Mouse (Mus musculus): ENCODE results near the gene Elp5.
A peak's percentile ranks its signal among the peaks of the same experiment; 100 is the strongest.

Gene Elp5

GRCm38 (mm10) chr11:69990850-69991691, 8.8 kb upstream of the Elp5 start, which contains the start of gene Gabarap:
Gene Gabarap, plus strand, starts transcription at chr11:69991143.
- DNase-seq = peak; percentile 93

- no peak for DNase-seq
Measured at GRCm38 (mm10) chr11:69989949-69990348, 7.6 kb upstream of the Elp5 start.

- no peak for DNase-seq
Measured at GRCm38 (mm10) chr11:69984431-69984830, 2.1 kb upstream of the Elp5 start.

GRCm38 (mm10) chr11:69983377-69983776, 1.1 kb upstream of the Elp5 start:
- DNase-seq = no peak

- no peak for DNase-seq
Measured at GRCm38 (mm10) chr11:69982877-69983276, 560 bp upstream of the Elp5 start.

- DNase-seq = peak; percentile 51
Measured at GRCm38 (mm10) chr11:69981141-69981762, 1.1 kb downstream of the Elp5 start, which contains the start of gene Ctdnep1. Gene Ctdnep1, plus strand, starts transcription at chr11:69981156.

GRCm38 (mm10) chr11:69980196-69981140, 1.8 kb downstream of the Elp5 start:
- DNase-seq = peak; percentile 99

GRCm38 (mm10) chr11:69979827-69980195, 2.5 kb downstream of the Elp5 start:
- DNase-seq = no peak

- DNase-seq = no peak
Measured at GRCm38 (mm10) chr11:69976271-69976670, 6.0 kb downstream of the Elp5 start.

GRCm38 (mm10) chr11:69974907-69975306, 7.4 kb downstream of the Elp5 start:
- DNase-seq = no peak

- no peak for DNase-seq
Measured at GRCm38 (mm10) chr11:69970775-69971174, 11.5 kb downstream of the Elp5 start.

- DNase-seq = no peak
Measured at GRCm38 (mm10) chr11:69970222-69970621, 12.1 kb downstream of the Elp5 start.

GRCm38 (mm10) chr11:69968793-69969192, 13.5 kb downstream of the Elp5 start:
- DNase-seq = no peak

- no peak for DNase-seq
Measured at GRCm38 (mm10) chr11:69966860-69967517, 15.3 kb downstream of the Elp5 start.

GRCm38 (mm10) chr11:69966006-69966859, 16.1 kb downstream of the Elp5 start:
- no peak for DNase-seq

GRCm38 (mm10) chr11:69965271-69966005, 16.9 kb downstream of the Elp5 start:
- DNase-seq = no peak

GRCm38 (mm10) chr11:69964650-69965270, 17.6 kb downstream of the Elp5 start, which contains the start of gene Cldn7:
Gene Cldn7, plus strand, starts transcription at chr11:69964779.
- no peak for DNase-seq

- no peak for DNase-seq
Measured at GRCm38 (mm10) chr11:69961841-69962240, 20.5 kb downstream of the Elp5 start.

GRCm38 (mm10) chr11:69960616-69961015, 21.7 kb downstream of the Elp5 start:
- DNase-seq = no peak

- no peak for DNase-seq
Measured at GRCm38 (mm10) chr11:69956218-69956617, 26.1 kb downstream of the Elp5 start.

Data from cerebellum, adult 11 months (tissue).